Mouse (Mus musculus) hindbrain, embryonic 10.5 days (tissue): ENCODE results near the gene Sdf4. TPM values are rescaled to one million over a fixed set of nuclear protein-coding genes. Genes with fewer than 3 reads are reported as not detected.

Source experiments
- DNase-seq: peaks from one replicate; pipeline ENCODE4 v3.0.0-alpha.2; 2017; ENCODE audit warnings: low spot score
- H3K27ac ChIP-seq: fragments of 300-500 bp; sonication (generic); 2 replicates; pipeline ENCODE4 v1.5.1; 2016; ENCODE audit warnings: mild to moderate bottlenecking, moderate library complexity
- H3K27me3 ChIP-seq: fragments of 300-500 bp; sonication (generic); 2 replicates; pipeline ENCODE4 v1.6.1; 2016; ENCODE audit warnings: mild to moderate bottlenecking; ENCODE audit not compliant: poor library complexity, insufficient read depth, severe bottlenecking
- H3K36me3 ChIP-seq: fragments of 300-500 bp; sonication (generic); 2 replicates; pipeline ENCODE4 v1.6.1; 2016; ENCODE audit warnings: mild to moderate bottlenecking, moderate library complexity
- H3K4me1 ChIP-seq: fragments of 300-500 bp; sonication (generic); replicated peaks from 2 replicates; pipeline ENCODE4 v1.6.1; 2016; ENCODE audit warnings: mild to moderate bottlenecking
- H3K4me3 ChIP-seq: fragments of 300-500 bp; sonication (generic); 2 replicates; pipeline ENCODE4 v1.5.1; 2016; ENCODE audit warnings: mild to moderate bottlenecking, moderate library complexity
- H3K9me3 ChIP-seq: fragments of 300-500 bp; sonication (generic); 2 replicates; pipeline ENCODE4 v1.6.1; 2016; ENCODE audit warnings: mild to moderate bottlenecking, moderate library complexity
- WGBS: fragments of 180-500 bp; shearing (Covaris S2); methylation state at CpG from one replicate; pipeline ENCODE4 v1.1.7; 2016; 5-methylcytosine and 5-hydroxymethylcytosine counted together
- polyA plus RNA-seq: library from polyadenylated mRNA; unstranded; fragments of >200 nt; fragmentation: Nextera tagmentation; extraction: Ambion mirVana; gene quantifications from 2 replicates; pipeline ENCODE4 v1.2.1, GENCODE M21; 2016

The Sdf4 gene
- polyA plus RNA-seq, 1 experiment from 2014 or later: 131 TPM

GRCm38 (mm10) chr4:156021381-156021780 is 28.7 kb downstream of the Sdf4 start:
- no peak overlapping the region for H3K4me3 ChIP-seq
- WGBS: 78% methylated on average over 3 of the region's 3 CpGs
- DNase-seq: no peak
- peaks cover 39% of the 10 kb centered on the region for H3K36me3 ChIP-seq
- no peak overlapping the region for H3K27ac ChIP-seq
- H3K27me3 ChIP-seq: no peaks in the 10 kb centered on the region
- no peaks in the 10 kb centered on the region for H3K4me1 ChIP-seq
- no peaks in the 10 kb centered on the region for H3K9me3 ChIP-seq

GRCm38 (mm10) chr4:156021942-156022419 is 29.3 kb downstream of the Sdf4 start:
- H3K4me1 ChIP-seq: no peaks in the 10 kb centered on the region
- H3K36me3 ChIP-seq: peaks cover 42% of the 10 kb centered on the region
- no peak overlapping the region for H3K27ac ChIP-seq
- no peak for DNase-seq
- no peaks in the 10 kb centered on the region for H3K27me3 ChIP-seq
- 81% methylated on average over 9 of the region's 9 CpGs for WGBS
- H3K4me3 ChIP-seq: no peak overlapping the region
- H3K9me3 ChIP-seq: no peaks in the 10 kb centered on the region

GRCm38 (mm10) chr4:156023520-156023919 is 30.8 kb downstream of the Sdf4 start:
- Histone ChIP-seq H3K27ac (no peak overlapping the region), H3K36me3 (peaks cover 56% of the 10 kb centered on the region), H3K4me1 (no peaks in the 10 kb centered on the region), H3K4me3 (no peak overlapping the region), H3K27me3 (no peaks in the 10 kb centered on the region), H3K9me3 (no peaks in the 10 kb centered on the region)
- WGBS: 84% methylated on average over 9 of the region's 9 CpGs
- DNase-seq: no peak

DNA sequence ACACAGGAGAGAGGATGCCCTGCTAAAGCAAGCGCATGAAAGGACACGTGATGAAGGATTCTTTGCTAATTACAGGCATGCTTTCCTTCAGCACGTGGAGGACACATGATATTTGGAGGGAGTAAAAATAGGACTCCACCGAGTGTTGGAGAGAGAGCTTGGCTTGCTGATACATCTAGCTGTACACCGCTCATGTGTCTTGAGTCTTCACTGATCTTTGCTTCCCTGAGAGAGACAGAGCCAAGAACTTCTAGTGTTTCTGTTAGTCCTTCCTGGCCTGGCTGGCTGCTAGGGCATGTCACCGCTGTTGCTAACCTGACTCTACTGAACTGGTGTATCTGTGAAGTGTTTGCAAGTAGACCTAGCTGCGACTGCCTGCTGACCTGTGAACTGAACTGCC is 31.5 kb downstream of the Sdf4 start:
- WGBS: 93% methylated on average over 7 of the region's 7 CpGs
- peaks cover 62% of the 10 kb centered on the region for H3K36me3 ChIP-seq

DNA sequence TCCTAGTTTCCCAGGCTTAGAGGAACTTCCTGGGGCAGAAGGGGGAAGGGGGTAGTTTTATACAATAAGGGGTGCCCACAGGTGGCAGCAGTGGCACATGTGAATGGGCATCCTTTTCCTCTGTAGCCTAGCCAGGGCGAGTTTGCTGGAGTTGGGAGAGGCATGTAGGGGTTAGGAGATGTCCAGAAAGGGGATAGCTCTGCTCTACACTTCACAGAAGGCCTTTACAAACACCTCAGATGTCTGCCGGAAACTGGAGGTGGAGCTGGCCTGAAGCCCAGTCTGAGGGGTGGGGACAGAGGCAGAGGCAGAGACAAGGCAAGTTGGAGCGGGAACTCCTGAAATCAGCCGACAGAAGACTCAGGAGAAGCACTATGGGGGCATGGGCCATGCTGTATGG is 33.3 kb downstream of the Sdf4 start, which contains the start of gene Tnfrsf18:
Tnfrsf18 (plus strand) TSS at position 152 of the 400 bp plus-strand sequence.
- Histone ChIP-seq H3K27ac (no peak within 1 kb of the TSS), H3K36me3 (peaks cover 55% of the 10 kb centered on the region), H3K9me3 (no peaks in the 10 kb centered on the region), H3K27me3 (no peaks in the 10 kb centered on the region), H3K4me1 (peaks cover 11% of the 10 kb centered on the region), H3K4me3 (no peak within 1 kb of the TSS)
- WGBS: 74% methylated on average over 4 of the region's 4 CpGs
- DNase-seq: no peak

More for the DNA sequence above, 31.5 kb downstream of the Sdf4 start:
- H3K9me3 ChIP-seq: no peaks in the 10 kb centered on the region
- no peak overlapping the region for H3K4me3 ChIP-seq
- no peak for DNase-seq
- no peak overlapping the region for H3K27ac ChIP-seq
- no peaks in the 10 kb centered on the region for H3K27me3 ChIP-seq
- no peaks in the 10 kb centered on the region for H3K4me1 ChIP-seq

DNA sequence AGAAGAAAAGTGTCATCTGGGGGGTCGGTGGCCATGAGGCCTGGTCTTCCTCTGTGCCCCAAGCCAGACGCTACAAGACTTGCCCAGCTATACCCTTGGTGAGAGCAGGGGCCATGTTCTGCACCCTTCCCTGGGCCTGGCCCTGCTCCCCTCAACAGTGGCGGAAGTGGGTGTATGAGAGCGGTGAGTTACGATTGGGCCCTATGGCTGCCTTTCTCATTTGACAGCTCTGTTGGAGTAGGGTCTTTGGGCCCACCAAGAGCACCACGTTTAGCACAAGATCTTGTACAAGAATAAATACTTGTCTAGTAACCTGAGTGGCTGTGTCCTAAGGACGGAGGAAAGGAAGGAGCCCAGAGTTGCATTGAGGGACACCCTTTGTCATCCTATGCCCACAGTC is 35.9 kb downstream of the Sdf4 start:
- 92% methylated on average over 7 of the region's 7 CpGs for WGBS
- Histone ChIP-seq H3K27me3 (no peaks in the 10 kb centered on the region), H3K4me1 (peaks cover 33% of the 10 kb centered on the region), H3K27ac (no peak overlapping the region), H3K9me3 (no peaks in the 10 kb centered on the region), H3K36me3 (peaks cover 42% of the 10 kb centered on the region), H3K4me3 (no peak overlapping the region)
- no peak for DNase-seq

GRCm38 (mm10) chr4:156030651-156031118 is 38.0 kb downstream of the Sdf4 start:
- Histone ChIP-seq H3K27ac (peak overlapping the region; percentile 92), H3K4me3 (peak overlapping the region; percentile 53), H3K4me1 (peaks cover 48% of the 10 kb centered on the region), H3K36me3 (peaks cover 39% of the 10 kb centered on the region), H3K27me3 (peaks cover 19% of the 10 kb centered on the region), H3K9me3 (no peaks in the 10 kb centered on the region)
- no peak for DNase-seq
- WGBS: 70% methylated on average over 9 of the region's 9 CpGs

- 2% methylated on average over 7 of the region's 7 CpGs for WGBS
- peaks cover 34% of the 10 kb centered on the region for H3K36me3 ChIP-seq
- peak overlapping the region; percentile 53 for H3K4me3 ChIP-seq
- no peak for DNase-seq
- H3K27me3 ChIP-seq: peaks cover 25% of the 10 kb centered on the region
- H3K27ac ChIP-seq: peak overlapping the region; percentile 92
- no peaks in the 10 kb centered on the region for H3K9me3 ChIP-seq
- H3K4me1 ChIP-seq: peaks cover 50% of the 10 kb centered on the region
These were observed 38.6 kb downstream of the Sdf4 start for GRCm38 (mm10) chr4:156031255-156031592.

GRCm38 (mm10) chr4:156031593-156032391 is 39.1 kb downstream of the Sdf4 start:
- WGBS: 1% methylated on average over 24 of the region's 24 CpGs
- peaks cover 28% of the 10 kb centered on the region for H3K36me3 ChIP-seq
- peaks cover 30% of the 10 kb centered on the region for H3K27me3 ChIP-seq
- peak; percentile 87 for DNase-seq
- H3K4me3 ChIP-seq: peak overlapping the region; percentile 53
- H3K9me3 ChIP-seq: no peaks in the 10 kb centered on the region
- H3K27ac ChIP-seq: peak overlapping the region; percentile 92
- peaks cover 50% of the 10 kb centered on the region for H3K4me1 ChIP-seq

DNA sequence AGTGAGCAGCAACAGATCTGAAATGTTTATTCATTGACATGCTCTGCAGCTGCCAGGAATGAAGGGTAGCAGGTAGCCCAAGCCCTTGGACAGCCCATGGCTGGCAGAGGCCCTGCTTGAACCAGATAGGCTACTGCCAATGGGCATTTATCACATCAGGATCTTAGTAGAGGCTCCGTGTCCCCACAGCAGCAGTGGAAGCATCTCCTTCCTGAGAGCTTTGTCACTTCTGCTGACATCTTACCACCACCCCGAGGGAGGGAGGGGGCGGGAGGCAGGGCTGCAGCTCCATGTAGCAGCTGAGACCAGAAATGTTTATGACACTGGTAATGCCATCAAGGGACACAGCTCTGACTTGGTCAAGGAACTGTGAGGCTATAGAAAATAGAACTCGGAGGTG is 40.2 kb downstream of the Sdf4 start:
- peaks cover 18% of the 10 kb centered on the region for H3K36me3 ChIP-seq
- DNase-seq: no peak
- H3K27ac ChIP-seq: peak overlapping the region; percentile 92
- peaks cover 50% of the 10 kb centered on the region for H3K4me1 ChIP-seq
- H3K4me3 ChIP-seq: peak overlapping the region; percentile 53; the same call in 1 of the 2 replicates
- no peaks in the 10 kb centered on the region for H3K9me3 ChIP-seq
- WGBS: 83% methylated on average over 4 of the region's 4 CpGs
- peaks cover 31% of the 10 kb centered on the region for H3K27me3 ChIP-seq

GRCm38 (mm10) chr4:156033476-156034119 is 40.9 kb downstream of the Sdf4 start:
- no peak overlapping the region for H3K27ac ChIP-seq
- no peak overlapping the region for H3K4me3 ChIP-seq
- H3K36me3 ChIP-seq: peaks cover 10% of the 10 kb centered on the region
- DNase-seq: peak; percentile 42
- WGBS: 51% methylated on average over 6 of the region's 6 CpGs
- H3K27me3 ChIP-seq: peaks cover 31% of the 10 kb centered on the region
- H3K4me1 ChIP-seq: peaks cover 50% of the 10 kb centered on the region
- no peaks in the 10 kb centered on the region for H3K9me3 ChIP-seq

DNA sequence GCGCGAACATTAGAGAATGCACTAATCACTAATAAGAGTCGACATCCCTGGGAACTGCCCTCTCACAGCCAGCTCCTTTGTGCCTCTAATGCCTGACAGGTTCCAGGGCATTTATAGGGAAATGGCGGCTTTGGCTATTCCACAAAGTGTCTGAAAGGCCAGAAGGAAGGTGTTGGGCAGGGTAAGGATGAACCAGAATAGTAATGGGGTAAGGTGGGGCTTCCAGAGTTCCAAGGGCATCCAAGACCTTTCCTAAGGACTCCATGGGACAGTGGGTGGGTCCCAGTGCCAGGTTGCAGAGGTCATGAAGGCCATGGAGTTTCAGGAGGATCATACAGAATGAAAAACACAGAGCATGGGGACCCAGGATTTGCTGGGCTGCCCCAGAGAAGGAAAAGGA is 41.6 kb downstream of the Sdf4 start:
- Histone ChIP-seq H3K4me1 (peaks cover 50% of the 10 kb centered on the region), H3K27me3 (peaks cover 31% of the 10 kb centered on the region), H3K36me3 (peaks cover 4% of the 10 kb centered on the region), H3K27ac (peak overlapping the region; percentile 5; the same call in 1 of the 2 replicates), H3K9me3 (no peaks in the 10 kb centered on the region), H3K4me3 (peak overlapping the region; percentile 46)
- WGBS: 51% methylated on average over 4 of the region's 4 CpGs
- DNase-seq: no peak

- 4% methylated on average over 25 of the region's 25 CpGs for WGBS
- H3K36me3 ChIP-seq: no peaks in the 10 kb centered on the region; the same call in 1 of the 2 replicates
- peak overlapping the region; percentile 46 for H3K4me3 ChIP-seq
- H3K9me3 ChIP-seq: no peaks in the 10 kb centered on the region
- H3K4me1 ChIP-seq: peaks cover 50% of the 10 kb centered on the region
- DNase-seq: peak; percentile 31
- peak overlapping the region; percentile 5; the same call in 1 of the 2 replicates for H3K27ac ChIP-seq
- peaks cover 31% of the 10 kb centered on the region for H3K27me3 ChIP-seq
These were observed 42.2 kb downstream of the Sdf4 start for GRCm38 (mm10) chr4:156034901-156035300.
